Mouse (Mus musculus): ENCODE measurements at regions not wholly inside any gene's neighbourhood (a gene's known extent, or its start where the extent isn't known, plus 50 kb on each side); places are given as distances from the start of the nearest gene placed in this dataset.

DNA sequence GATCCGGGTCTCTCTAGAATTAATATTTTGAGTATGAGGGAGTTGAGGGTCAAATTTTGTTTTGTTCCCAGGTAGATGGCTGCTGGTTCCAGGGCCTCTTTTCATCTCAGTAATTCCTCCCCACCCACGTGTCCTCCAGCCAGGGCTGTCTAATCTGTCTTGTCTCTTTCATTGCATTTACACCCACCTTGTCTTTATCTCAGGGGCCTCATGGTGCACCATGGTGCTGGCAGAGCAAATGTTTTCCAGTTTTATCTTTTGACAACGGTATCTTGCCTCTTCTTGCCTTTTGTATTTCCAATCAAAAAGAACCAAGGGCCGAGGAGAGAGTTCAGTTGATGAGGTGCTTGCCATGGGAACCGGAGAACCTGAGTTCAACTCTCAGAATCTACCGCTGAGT lies 372.9 kb downstream of the Tbc1d22a start:
- Histone ChIP-seq H3K36me3 (ENCODE audit: control insufficient read depth, insufficient read depth, low read length) (no peaks in the 10 kb centered on the region), H3K27me3 (ENCODE audit: control insufficient read depth, insufficient read depth, low read length) (no peaks in the 10 kb centered on the region), H3K4me3 (ENCODE audit: control insufficient read depth, insufficient read depth, low read length) (no peak overlapping the region), H3K4me1 (replicated peaks; ENCODE audit: control insufficient read depth, insufficient read depth, low read length) (no peaks in the 10 kb centered on the region), H3K27ac (ENCODE audit: control insufficient read depth, insufficient read depth, low read length) (no peak overlapping the region)
- no peak for DNase-seq
- TF ChIP-seq POLR2A (IDR thresholded peaks at IDR 0.05; ENCODE audit: control insufficient read depth, extremely low read depth, insufficient read depth, low read length, poor library complexity) = no peak
- TF ChIP-seq CTCF (IDR thresholded peaks at IDR 0.05; ENCODE audit: borderline replicate concordance, control insufficient read depth, extremely low read depth, insufficient read depth, low read length, poor library complexity) = no peak
- 90% methylated on average over 6 of the region's 6 CpGs for WGBS

DNA sequence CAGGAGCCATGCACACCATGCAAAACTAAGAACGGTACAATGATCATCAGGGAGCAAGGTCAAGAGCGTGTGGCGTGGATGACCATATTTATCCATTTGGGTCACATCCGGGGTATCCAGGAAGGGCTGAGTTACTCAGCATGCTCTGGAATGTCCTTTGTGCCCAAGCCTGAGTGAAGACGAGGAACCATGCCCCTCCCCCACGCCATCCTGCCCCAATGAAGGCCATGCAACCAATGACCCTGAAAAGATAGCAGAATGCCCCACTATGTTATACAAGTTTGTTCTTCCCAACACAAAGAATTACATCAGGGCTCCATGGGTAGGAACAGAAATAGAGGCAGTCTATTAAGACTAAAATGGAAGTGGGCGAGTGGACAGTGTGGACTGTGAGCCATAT lies 375.8 kb downstream of the Tbc1d22a start:
- H3K27ac ChIP-seq (ENCODE audit: control insufficient read depth, insufficient read depth, low read length) = no peak overlapping the region
- WGBS = 81% methylated on average over 7 of the region's 7 CpGs
- no peaks in the 10 kb centered on the region for H3K27me3 ChIP-seq (ENCODE audit: control insufficient read depth, insufficient read depth, low read length)
- no peak overlapping the region for H3K4me3 ChIP-seq (ENCODE audit: control insufficient read depth, insufficient read depth, low read length)
- H3K36me3 ChIP-seq (ENCODE audit: control insufficient read depth, insufficient read depth, low read length) = no peaks in the 10 kb centered on the region
- no peaks in the 10 kb centered on the region for H3K4me1 ChIP-seq (replicated peaks; ENCODE audit: control insufficient read depth, insufficient read depth, low read length)
- TF ChIP-seq POLR2A (IDR thresholded peaks at IDR 0.05; ENCODE audit: control insufficient read depth, extremely low read depth, insufficient read depth, low read length, poor library complexity) = no peak
- TF ChIP-seq CTCF (IDR thresholded peaks at IDR 0.05; ENCODE audit: borderline replicate concordance, control insufficient read depth, extremely low read depth, insufficient read depth, low read length, poor library complexity) = no peak
- DNase-seq = no peak

DNA sequence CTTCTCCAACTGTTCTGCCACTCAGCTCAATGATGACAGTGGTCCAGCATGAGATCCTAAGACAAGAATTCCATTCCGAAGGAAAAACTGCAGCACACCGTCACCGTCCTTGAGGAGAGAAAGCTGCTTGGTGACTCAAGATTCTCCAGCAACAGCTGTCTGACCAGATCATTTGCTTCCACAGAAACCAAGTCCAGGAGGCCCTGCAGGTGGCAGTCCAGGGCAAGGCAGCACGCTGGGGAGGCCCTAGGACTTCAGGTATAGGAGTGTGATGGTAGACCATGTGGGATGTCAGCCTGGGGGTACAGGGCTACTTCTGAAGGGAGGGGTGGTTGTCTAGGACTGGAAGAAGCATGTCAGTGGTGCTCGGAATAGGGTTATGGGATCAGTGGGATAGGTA lies 376.6 kb downstream of the Tbc1d22a start:
- TF ChIP-seq CTCF (IDR thresholded peaks at IDR 0.05; ENCODE audit: borderline replicate concordance, control insufficient read depth, extremely low read depth, insufficient read depth, low read length, poor library complexity) (no peak), POLR2A (IDR thresholded peaks at IDR 0.05; ENCODE audit: control insufficient read depth, extremely low read depth, insufficient read depth, low read length, poor library complexity) (no peak)
- H3K4me1 ChIP-seq (replicated peaks; ENCODE audit: control insufficient read depth, insufficient read depth, low read length) = no peaks in the 10 kb centered on the region

DNA sequence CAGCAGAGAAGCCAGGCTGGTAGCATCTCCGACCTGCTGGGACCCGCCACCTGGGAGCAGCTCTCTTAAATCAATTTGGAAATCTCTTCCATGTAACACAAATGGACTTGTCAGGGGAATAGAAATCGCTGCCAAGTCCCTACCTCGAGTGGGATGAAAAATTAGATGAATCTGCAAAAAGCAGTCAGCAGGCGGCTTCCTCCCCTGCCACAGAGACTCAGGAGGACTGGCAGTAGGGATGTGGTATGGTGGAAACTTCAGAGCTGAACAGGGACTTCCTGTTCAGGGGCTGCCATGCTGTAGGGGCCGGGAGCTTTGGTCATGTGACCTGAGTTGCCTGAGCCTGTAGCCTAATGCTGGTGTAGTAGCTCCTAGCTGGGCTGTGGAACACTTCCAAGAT lies 379.1 kb downstream of the Tbc1d22a start:
- 21% methylated on average over 6 of the region's 6 CpGs for WGBS

More for the DNA sequence above, 376.6 kb downstream of the Tbc1d22a start:
- H3K27me3 ChIP-seq (ENCODE audit: control insufficient read depth, insufficient read depth, low read length) = no peaks in the 10 kb centered on the region
- 88% methylated on average over 5 of the region's 5 CpGs for WGBS
- DNase-seq = no peak
- no peak overlapping the region for H3K27ac ChIP-seq (ENCODE audit: control insufficient read depth, insufficient read depth, low read length)
- H3K36me3 ChIP-seq (ENCODE audit: control insufficient read depth, insufficient read depth, low read length) = no peaks in the 10 kb centered on the region
- no peak overlapping the region for H3K4me3 ChIP-seq (ENCODE audit: control insufficient read depth, insufficient read depth, low read length)

DNA sequence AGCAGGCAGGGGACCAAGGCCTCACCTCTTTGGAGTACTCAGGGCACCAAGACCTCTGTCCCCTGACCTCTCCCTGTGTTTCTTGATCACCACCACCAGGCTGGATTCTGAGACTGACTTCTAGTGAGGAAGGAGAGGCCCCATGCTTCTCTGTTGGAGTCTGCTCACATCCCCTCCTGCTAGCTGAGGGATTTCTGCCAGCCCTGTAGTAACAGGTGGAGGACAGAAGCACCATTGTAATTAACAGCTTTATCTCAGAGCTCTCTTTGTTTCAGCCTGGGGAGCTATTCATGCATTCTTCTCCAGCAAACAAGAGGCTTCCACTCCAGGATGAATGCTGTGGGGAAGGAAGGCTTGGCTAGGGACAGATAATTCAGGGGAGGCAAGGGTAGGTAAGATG lies 392.2 kb downstream of the Tbc1d22a start:
- H3K27me3 ChIP-seq (ENCODE audit: control insufficient read depth, insufficient read depth, low read length) = no peaks in the 10 kb centered on the region
- TF ChIP-seq POLR2A (IDR thresholded peaks at IDR 0.05; ENCODE audit: control insufficient read depth, extremely low read depth, insufficient read depth, low read length, poor library complexity) (no peak), CTCF (IDR thresholded peaks at IDR 0.05; ENCODE audit: borderline replicate concordance, control insufficient read depth, extremely low read depth, insufficient read depth, low read length, poor library complexity) (no peak)

More for the DNA sequence above, 379.1 kb downstream of the Tbc1d22a start:
- Histone ChIP-seq H3K4me3 (ENCODE audit: control insufficient read depth, insufficient read depth, low read length) (no peak overlapping the region), H3K4me1 (replicated peaks; ENCODE audit: control insufficient read depth, insufficient read depth, low read length) (no peaks in the 10 kb centered on the region), H3K36me3 (ENCODE audit: control insufficient read depth, insufficient read depth, low read length) (no peaks in the 10 kb centered on the region), H3K27me3 (ENCODE audit: control insufficient read depth, insufficient read depth, low read length) (no peaks in the 10 kb centered on the region), H3K27ac (ENCODE audit: control insufficient read depth, insufficient read depth, low read length) (no peak overlapping the region)
- TF ChIP-seq POLR2A (IDR thresholded peaks at IDR 0.05; ENCODE audit: control insufficient read depth, extremely low read depth, insufficient read depth, low read length, poor library complexity) = no peak
- TF ChIP-seq CTCF (IDR thresholded peaks at IDR 0.05; ENCODE audit: borderline replicate concordance, control insufficient read depth, extremely low read depth, insufficient read depth, low read length, poor library complexity) = no peak
- DNase-seq = no peak

DNA sequence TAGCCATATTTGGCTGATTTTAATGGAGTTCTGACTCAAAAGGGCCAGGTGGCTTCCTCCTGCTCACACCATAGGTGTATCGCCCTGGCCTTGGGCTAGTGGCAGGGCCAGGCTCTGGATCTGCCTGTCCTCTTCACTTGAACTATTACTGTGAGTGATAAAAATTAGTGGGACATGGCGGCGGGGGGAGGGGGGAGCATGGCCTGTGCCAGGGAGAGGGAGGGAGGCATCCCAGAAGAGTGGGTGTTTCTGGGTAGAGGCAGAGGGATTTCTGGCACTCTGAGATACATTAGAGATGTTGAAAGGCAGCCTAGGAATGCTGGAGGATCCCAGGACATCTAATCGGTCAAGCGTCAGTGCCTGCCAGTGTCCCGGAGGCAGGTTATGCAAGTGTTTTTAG lies 395.4 kb downstream of the Tbc1d22a start:
- Histone ChIP-seq H3K27me3 (ENCODE audit: control insufficient read depth, insufficient read depth, low read length) (no peaks in the 10 kb centered on the region), H3K4me3 (ENCODE audit: control insufficient read depth, insufficient read depth, low read length) (no peak overlapping the region), H3K36me3 (ENCODE audit: control insufficient read depth, insufficient read depth, low read length) (no peaks in the 10 kb centered on the region), H3K4me1 (replicated peaks; ENCODE audit: control insufficient read depth, insufficient read depth, low read length) (no peaks in the 10 kb centered on the region), H3K27ac (ENCODE audit: control insufficient read depth, insufficient read depth, low read length) (no peak overlapping the region)
- TF ChIP-seq POLR2A (IDR thresholded peaks at IDR 0.05; ENCODE audit: control insufficient read depth, extremely low read depth, insufficient read depth, low read length, poor library complexity) (no peak), CTCF (IDR thresholded peaks at IDR 0.05; ENCODE audit: borderline replicate concordance, control insufficient read depth, extremely low read depth, insufficient read depth, low read length, poor library complexity) (no peak)
- no peak for DNase-seq
- 93% methylated on average over 6 of the region's 6 CpGs for WGBS

More for the DNA sequence above, 392.2 kb downstream of the Tbc1d22a start:
- Histone ChIP-seq H3K27ac (ENCODE audit: control insufficient read depth, insufficient read depth, low read length) (no peak overlapping the region), H3K4me1 (replicated peaks; ENCODE audit: control insufficient read depth, insufficient read depth, low read length) (no peaks in the 10 kb centered on the region), H3K4me3 (ENCODE audit: control insufficient read depth, insufficient read depth, low read length) (no peak overlapping the region), H3K36me3 (ENCODE audit: control insufficient read depth, insufficient read depth, low read length) (no peaks in the 10 kb centered on the region)
- DNase-seq = no peak

DNA sequence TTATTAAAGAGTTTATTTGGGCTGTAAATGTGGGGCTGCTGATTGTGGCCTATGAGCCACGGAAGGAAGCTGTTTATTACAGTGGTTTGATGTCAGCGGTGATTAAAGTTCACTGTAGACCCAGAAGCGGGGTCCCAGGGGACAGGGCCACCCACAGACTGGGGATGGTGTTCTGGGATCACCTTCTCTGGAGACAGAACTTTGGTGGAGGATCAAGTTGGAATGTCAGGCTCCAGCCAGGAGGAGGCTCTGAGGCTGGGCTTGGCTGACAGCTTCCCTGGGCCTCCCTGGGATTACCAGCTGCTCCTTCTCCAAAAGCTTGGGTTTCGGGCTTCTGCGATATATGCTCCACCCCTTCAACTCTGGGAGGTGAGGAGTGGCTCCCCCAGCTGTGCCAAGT lies 417.1 kb downstream of the Tbc1d22a start:
- TF ChIP-seq POLR2A (IDR thresholded peaks at IDR 0.05; ENCODE audit: control insufficient read depth, extremely low read depth, insufficient read depth, low read length, poor library complexity) (no peak), CTCF (IDR thresholded peaks at IDR 0.05; ENCODE audit: borderline replicate concordance, control insufficient read depth, extremely low read depth, insufficient read depth, low read length, poor library complexity) (no peak)
- no peak for DNase-seq
- no peak overlapping the region for H3K27ac ChIP-seq (ENCODE audit: control insufficient read depth, insufficient read depth, low read length)
- no peaks in the 10 kb centered on the region for H3K4me1 ChIP-seq (replicated peaks; ENCODE audit: control insufficient read depth, insufficient read depth, low read length)
- no peaks in the 10 kb centered on the region for H3K36me3 ChIP-seq (ENCODE audit: control insufficient read depth, insufficient read depth, low read length)
- H3K27me3 ChIP-seq (ENCODE audit: control insufficient read depth, insufficient read depth, low read length) = no peaks in the 10 kb centered on the region
- 52% methylated on average over 5 of the region's 5 CpGs for WGBS
- no peak overlapping the region for H3K4me3 ChIP-seq (ENCODE audit: control insufficient read depth, insufficient read depth, low read length)

All from thymus, adult 2 months (tissue).